Mouse (Mus musculus): Measurements from ENCODE around the gene Atf6. TPM values are rescaled to one million over a fixed set of nuclear protein-coding genes. Genes with fewer than 3 reads are reported as not detected.

Atf6 gene
- polyA plus RNA-seq (2015; fragmentation: Nextera tagmentation; extraction: Ambion mirVana): 5.0 and 6.0 TPM in 2 replicates

GRCm38 (mm10) chr1:170867691-170868105 is at the start of gene Atf6:
TSS of gene Atf6 (minus strand) at chr1:170867771.
- Histone ChIP-seq H3K9me3 (ENCODE audit: low read length) (no peaks in the 10 kb centered on the region), H3K36me3 (replicated peaks; ENCODE audit: insufficient read depth, low read length) (no peaks in the 10 kb centered on the region), H3K27me3 (ENCODE audit: insufficient read depth, low read length) (no peaks in the 10 kb centered on the region), H3K27ac (ENCODE audit: low read depth) (peak within 1 kb of the TSS; percentile 85), H3K4me1 (ENCODE audit: insufficient read depth) (peaks cover 30% of the 10 kb centered on the region), H3K4me3 (ENCODE audit: low read depth, low read length) (peak within 1 kb of the TSS; percentile 66), H3K4me2 (ENCODE audit: low read depth, low read length) (peak within 1 kb of the TSS; percentile 81), H3K9ac (replicated peaks) (peak within 1 kb of the TSS; percentile 71)
- ATAC-seq (peak; percentile 89), DNase-seq (peak; percentile 97)
- TF ChIP-seq CTCF (IDR thresholded peaks at IDR 0.05; ENCODE audit: low read depth): no peak
- TF ChIP-seq EP300 (IDR thresholded peaks at IDR 0.05; ENCODE audit: low read depth): peak; percentile 71; the same call in 1 of the 2 replicates
- WGBS (ENCODE audit: insufficient replicate concordance): 0% methylated on average over 25 of the region's 25 CpGs

GRCm38 (mm10) chr1:170915657-170916056 is 48.1 kb upstream of the Atf6 start:
- H3K4me1 ChIP-seq (ENCODE audit: insufficient read depth): no peaks in the 10 kb centered on the region
- H3K36me3 ChIP-seq (replicated peaks; ENCODE audit: insufficient read depth, low read length): no peaks in the 10 kb centered on the region; the same call in 1 of the 2 replicates
- 66% methylated on average over 5 of the region's 5 CpGs for WGBS (ENCODE audit: insufficient replicate concordance)
- H3K4me2 ChIP-seq (ENCODE audit: low read depth, low read length): no peak overlapping the region
- H3K27me3 ChIP-seq (ENCODE audit: insufficient read depth, low read length): no peaks in the 10 kb centered on the region
- no peak for ATAC-seq
- no peak for DNase-seq
- no peak overlapping the region for H3K4me3 ChIP-seq (ENCODE audit: low read depth, low read length)
- no peak overlapping the region for H3K27ac ChIP-seq (ENCODE audit: low read depth)
- no peaks in the 10 kb centered on the region for H3K9me3 ChIP-seq (ENCODE audit: low read length)
- H3K9ac ChIP-seq (replicated peaks): no peak overlapping the region
- TF ChIP-seq CTCF (IDR thresholded peaks at IDR 0.05; ENCODE audit: low read depth) (no peak), EP300 (IDR thresholded peaks at IDR 0.05; ENCODE audit: low read depth) (no peak)

GRCm38 (mm10) chr1:170912891-170913615 is 45.5 kb upstream of the Atf6 start, which contains the start of gene Fcrlb:
TSS of gene Fcrlb (minus strand) at chr1:170912941.
- TF ChIP-seq CTCF (IDR thresholded peaks at IDR 0.05; ENCODE audit: low read depth): no peak
- TF ChIP-seq EP300 (IDR thresholded peaks at IDR 0.05; ENCODE audit: low read depth): no peak
- Histone ChIP-seq H3K9me3 (ENCODE audit: low read length) (no peaks in the 10 kb centered on the region), H3K27me3 (ENCODE audit: insufficient read depth, low read length) (peaks cover 13% of the 10 kb centered on the region), H3K4me1 (ENCODE audit: insufficient read depth) (peaks cover 6% of the 10 kb centered on the region), H3K9ac (replicated peaks) (no peak within 1 kb of the TSS), H3K4me2 (ENCODE audit: low read depth, low read length) (no peak within 1 kb of the TSS), H3K36me3 (replicated peaks; ENCODE audit: insufficient read depth, low read length) (no peaks in the 10 kb centered on the region), H3K27ac (ENCODE audit: low read depth) (no peak within 1 kb of the TSS), H3K4me3 (ENCODE audit: low read depth, low read length) (no peak within 1 kb of the TSS)
- ATAC-seq: no peak
- 63% methylated on average over 5 of the region's 5 CpGs for whole genome bisulfite sequencing (ENCODE audit: insufficient replicate concordance)
- no peak for DNase-seq

- DNase-seq: no peak
- WGBS (ENCODE audit: insufficient replicate concordance): 66% methylated on average over 11 of the region's 11 CpGs
Observed at GRCm38 (mm10) chr1:170911907-170912660, 44.5 kb upstream of the Atf6 start.

GRCm38 (mm10) chr1:170908341-170908740 is 40.8 kb upstream of the Atf6 start:
- H3K4me1 ChIP-seq (ENCODE audit: insufficient read depth): peaks cover 10% of the 10 kb centered on the region
- peak overlapping the region; percentile 43 for H3K4me3 ChIP-seq (ENCODE audit: low read depth, low read length)
- peak overlapping the region; percentile 44; the same call in 1 of the 2 replicates for H3K9ac ChIP-seq (replicated peaks)
- H3K27ac ChIP-seq (ENCODE audit: low read depth): no peak overlapping the region
- no peaks in the 10 kb centered on the region for H3K36me3 ChIP-seq (replicated peaks; ENCODE audit: insufficient read depth, low read length)
- no peaks in the 10 kb centered on the region for H3K9me3 ChIP-seq (ENCODE audit: low read length)
- DNase-seq (no peak), ATAC-seq (no peak)
- TF ChIP-seq EP300 (IDR thresholded peaks at IDR 0.05; ENCODE audit: low read depth): no peak
- TF ChIP-seq CTCF (IDR thresholded peaks at IDR 0.05; ENCODE audit: low read depth): no peak
- peak overlapping the region; percentile 71 for H3K4me2 ChIP-seq (ENCODE audit: low read depth, low read length)
- H3K27me3 ChIP-seq (ENCODE audit: insufficient read depth, low read length): peaks cover 28% of the 10 kb centered on the region
- 8% methylated on average over 21 of the region's 21 CpGs for WGBS (ENCODE audit: insufficient replicate concordance)

More at GRCm38 (mm10) chr1:170911907-170912660, 44.5 kb upstream of the Atf6 start:
- no peak for TF ChIP-seq CTCF (IDR thresholded peaks at IDR 0.05; ENCODE audit: low read depth)
- no peak overlapping the region for H3K27ac ChIP-seq (ENCODE audit: low read depth)
- no peak for ATAC-seq
- no peak overlapping the region for H3K9ac ChIP-seq (replicated peaks)
- no peaks in the 10 kb centered on the region for H3K9me3 ChIP-seq (ENCODE audit: low read length)
- H3K36me3 ChIP-seq (replicated peaks; ENCODE audit: insufficient read depth, low read length): no peaks in the 10 kb centered on the region
- H3K4me3 ChIP-seq (ENCODE audit: low read depth, low read length): no peak overlapping the region
- peaks cover 10% of the 10 kb centered on the region for H3K4me1 ChIP-seq (ENCODE audit: insufficient read depth)
- peaks cover 23% of the 10 kb centered on the region for H3K27me3 ChIP-seq (ENCODE audit: insufficient read depth, low read length)
- H3K4me2 ChIP-seq (ENCODE audit: low read depth, low read length): no peak overlapping the region

Measured in liver, postnatal 0 days (tissue).